Mouse (Mus musculus): ENCODE data around the gene Col18a1.

GRCm38 (mm10) chr10:77035487-77035886 is 130.9 kb downstream of the Col18a1 start:
- no peak for TF ChIP-seq CTCF (IDR thresholded peaks at IDR 0.05; ENCODE audit: borderline replicate concordance, extremely low read depth, insufficient read depth, insufficient read length)
- TF ChIP-seq POLR2A (IDR thresholded peaks at IDR 0.05; ENCODE audit: borderline replicate concordance, extremely low read depth, insufficient read depth, insufficient read length, poor library complexity, severe bottlenecking) = no peak
